Mouse (Mus musculus) heart, postnatal 0 days (tissue): ENCODE measurements around the gene Tmem8b.

Source experiments
- CTCF ChIP-seq: IDR thresholded peaks from 2 replicates; pipeline ENCODE4 v1.5.1; 2016; ENCODE audit warnings: antibody characterized with exemption, control low read depth, low read depth
- EP300 ChIP-seq: IDR thresholded peaks from 2 replicates; pipeline ENCODE4 v1.6.1; 2016; ENCODE audit warnings: antibody characterized with exemption, low read depth

DNA sequence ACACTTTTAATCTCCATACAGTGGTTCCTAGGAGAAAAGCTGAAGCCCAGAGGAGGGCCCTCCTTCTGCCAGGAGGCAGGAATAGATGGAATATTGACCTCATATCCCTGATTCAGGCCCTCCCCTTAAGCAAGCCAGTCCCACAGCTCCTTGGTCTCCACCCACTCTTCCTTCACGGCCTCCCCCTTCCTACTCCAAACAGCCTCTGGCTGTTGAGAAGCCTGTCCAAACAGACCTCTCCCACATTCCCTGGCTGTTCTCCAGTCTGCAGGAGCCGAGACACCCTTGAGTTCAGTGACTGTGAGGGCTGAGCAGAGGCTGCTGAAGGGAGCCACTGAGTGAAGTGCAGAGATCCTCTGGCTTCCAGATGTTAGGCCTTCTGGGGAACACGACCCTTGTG lies 58.2 kb downstream of the Tmem8b start, which contains the start of gene Hrct1:
- no peak; the same call in 1 of the 2 replicates for TF ChIP-seq EP300
- TF ChIP-seq CTCF: no peak
